Mouse (Mus musculus) cerebellum, adult 2 months (tissue): ENCODE results near the gene Gli1.

ENCODE experiments used
- CTCF ChIP-seq: fragments of 200-500 bp; IDR thresholded peaks from 2 replicates; pipeline ENCODE4 v1.5.1; 2011; ENCODE audit warnings: low read depth, mild to moderate bottlenecking, control low read depth, low read length, moderate library complexity, borderline replicate concordance; ENCODE audit not compliant: insufficient read depth
- POLR2A ChIP-seq: fragments of 200-500 bp; IDR thresholded peaks from 2 replicates; pipeline ENCODE4 v1.6.1; 2011; ENCODE audit warnings: low read length, control low read depth, borderline replicate concordance; ENCODE audit not compliant: insufficient read depth

- TF ChIP-seq POLR2A = peak; percentile 98; the same call in 1 of the 2 replicates
- TF ChIP-seq CTCF = no peak
Observed at GRCm38 (mm10) chr10:127290307-127290929, 51.4 kb downstream of the Gli1 start.
